Mouse (Mus musculus) megakaryocyte, embryonic 14.5 days (primary cell): ENCODE results near the gene Lrrc47.

Experiments used
- FLI1 ChIP-seq: IDR thresholded peaks from 2 replicates; pipeline ENCODE4 v1.6.1; 2012; ENCODE audit warnings: low read length, inconsistent platforms, mixed read lengths
- GATA1 ChIP-seq: IDR thresholded peaks from 3 replicates; pipeline ENCODE4 v1.6.1; 2012; ENCODE audit warnings: mixed read lengths, low read length, inconsistent platforms, borderline replicate concordance

- no peak for TF ChIP-seq FLI1
- no peak for TF ChIP-seq GATA1
Observed at GRCm38 (mm10) chr4:154045837-154046236, 34.3 kb downstream of the Lrrc47 start.
